Mouse (Mus musculus) kidney, postnatal 10 days (tissue): ENCODE results near the gene Igsf21.

Experiments used
- DNase-seq: peaks from one replicate; pipeline ENCODE4 v3.0.0; 2021; ENCODE audit warnings: mixed read lengths

Gene Igsf21

GRCm38 (mm10) chr4:140246180-140247005, at the start of gene Igsf21:
TSS of gene Igsf21 (minus strand) at chr4:140246784.
- DNase-seq = peak; percentile 41

- DNase-seq = no peak
Measured at GRCm38 (mm10) chr4:140285726-140286316, 39.2 kb upstream of the Igsf21 start.

GRCm38 (mm10) chr4:140283398-140283797, 36.8 kb upstream of the Igsf21 start:
- DNase-seq = peak; percentile 87

GRCm38 (mm10) chr4:140278269-140278668, 31.7 kb upstream of the Igsf21 start:
- no peak for DNase-seq

- no peak for DNase-seq
Measured at GRCm38 (mm10) chr4:140271913-140272312, 25.3 kb upstream of the Igsf21 start.

GRCm38 (mm10) chr4:140270451-140270850, 23.9 kb upstream of the Igsf21 start:
- no peak for DNase-seq

GRCm38 (mm10) chr4:140269184-140269840, 22.7 kb upstream of the Igsf21 start:
- DNase-seq = no peak

GRCm38 (mm10) chr4:140267835-140268234, 21.3 kb upstream of the Igsf21 start:
- no peak for DNase-seq

GRCm38 (mm10) chr4:140267086-140267485, 20.5 kb upstream of the Igsf21 start:
- no peak for DNase-seq

GRCm38 (mm10) chr4:140258968-140259367, 12.4 kb upstream of the Igsf21 start:
- DNase-seq = peak; percentile 86

GRCm38 (mm10) chr4:140252369-140252768, 5.8 kb upstream of the Igsf21 start:
- peak; percentile 23 for DNase-seq

GRCm38 (mm10) chr4:140249011-140249744, 2.6 kb upstream of the Igsf21 start:
- peak; percentile 72 for DNase-seq

GRCm38 (mm10) chr4:140248396-140248795, 1.8 kb upstream of the Igsf21 start:
- no peak for DNase-seq

GRCm38 (mm10) chr4:140247006-140248003, 721 bp upstream of the Igsf21 start:
- no peak for DNase-seq

- DNase-seq = no peak
Measured at GRCm38 (mm10) chr4:140245286-140246179, 1.1 kb downstream of the Igsf21 start.

- DNase-seq = no peak
Measured at GRCm38 (mm10) chr4:140244835-140245234, 1.7 kb downstream of the Igsf21 start.

GRCm38 (mm10) chr4:140244161-140244813, 2.3 kb downstream of the Igsf21 start:
- no peak for DNase-seq

GRCm38 (mm10) chr4:140243231-140243630, 3.4 kb downstream of the Igsf21 start:
- no peak for DNase-seq

GRCm38 (mm10) chr4:140242291-140242690, 4.3 kb downstream of the Igsf21 start:
- no peak for DNase-seq

GRCm38 (mm10) chr4:140237305-140237741, 9.3 kb downstream of the Igsf21 start:
- DNase-seq = no peak
